Mouse (Mus musculus) embryonic facial prominence, embryonic 13.5 days (tissue): ENCODE measurements at regions not wholly inside any gene's neighbourhood (a gene's known extent, or its start where the extent isn't known, plus 50 kb on each side); places are given as distances from the start of the nearest gene placed in this dataset.

Experiments
- ATAC-seq: fragments of 200-750 bp; cut with Nextera tagmentation; 2 replicates; pipeline ENCODE4 v1.8.0; 2017; ENCODE audit warnings: low read depth; ENCODE audit not compliant: insufficient number of reproducible peaks, insufficient read depth, low FRiP score, low TSS enrichment
- H3K27ac ChIP-seq: fragments of 300-500 bp; sonication (generic); 2 replicates; pipeline ENCODE4 v1.5.1; 2015; ENCODE audit warnings: moderate library complexity, mild to moderate bottlenecking, inconsistent platforms
- H3K27me3 ChIP-seq: fragments of 300-500 bp; sonication (generic); 2 replicates; pipeline ENCODE4 v1.6.1; 2015; ENCODE audit warnings: mild to moderate bottlenecking, inconsistent platforms
- H3K36me3 ChIP-seq: fragments of 300-500 bp; sonication (generic); 2 replicates; pipeline ENCODE4 v1.6.1; 2015; ENCODE audit warnings: mild to moderate bottlenecking, inconsistent platforms
- H3K4me1 ChIP-seq: fragments of 300-500 bp; sonication (generic); 2 replicates; pipeline ENCODE4 v1.6.1; 2015; ENCODE audit warnings: inconsistent platforms
- H3K4me2 ChIP-seq: fragments of 300-500 bp; sonication (generic); 2 replicates; pipeline ENCODE4 v1.6.1; 2015; ENCODE audit warnings: moderate library complexity, mild to moderate bottlenecking, inconsistent platforms
- H3K4me3 ChIP-seq: fragments of 300-500 bp; sonication (generic); 2 replicates; pipeline ENCODE4 v1.5.1; 2015; ENCODE audit warnings: mild to moderate bottlenecking, inconsistent platforms
- H3K9ac ChIP-seq: fragments of 300-500 bp; sonication (generic); 2 replicates; pipeline ENCODE4 v1.6.1; 2015; ENCODE audit warnings: mild to moderate bottlenecking, inconsistent platforms
- H3K9me3 ChIP-seq: fragments of 300-500 bp; sonication (generic); 2 replicates; pipeline ENCODE4 v1.6.1; 2016; ENCODE audit warnings: inconsistent platforms
- whole genome bisulfite sequencing: fragments of 180-500 bp; shearing (Covaris S2); methylation state at CpG from one replicate; pipeline ENCODE4 v1.1.7; 2015; ENCODE audit warnings: mixed read lengths; 5-methylcytosine and 5-hydroxymethylcytosine counted together

- H3K4me1 ChIP-seq, result no peaks in the 10 kb centered on the region
- H3K27me3 ChIP-seq, result no peaks in the 10 kb centered on the region
- no peaks in the 10 kb centered on the region for H3K9me3 ChIP-seq
- 80% methylated on average over 3 of the region's 3 CpGs for WGBS
- no peaks in the 10 kb centered on the region for H3K36me3 ChIP-seq
- no peak overlapping the region for H3K9ac ChIP-seq
- H3K27ac ChIP-seq, result no peak overlapping the region
- no peak overlapping the region for H3K4me2 ChIP-seq
- H3K4me3 ChIP-seq, result no peak overlapping the region
- no peak for ATAC-seq
These were observed 298.5 kb downstream of the Ipmk start for GRCm38 (mm10) chr10:71646071-71646470.

GRCm38 (mm10) chr10:71657525-71657924, 310.0 kb downstream of the Ipmk start:
- Histone ChIP-seq H3K4me2 (no peak overlapping the region), H3K27ac (no peak overlapping the region), H3K36me3 (no peaks in the 10 kb centered on the region), H3K9ac (no peak overlapping the region), H3K4me3 (no peak overlapping the region), H3K27me3 (no peaks in the 10 kb centered on the region), H3K9me3 (no peaks in the 10 kb centered on the region), H3K4me1 (no peaks in the 10 kb centered on the region)
- ATAC-seq, result no peak
- 87% methylated on average over 7 of the region's 7 CpGs for WGBS

DNA sequence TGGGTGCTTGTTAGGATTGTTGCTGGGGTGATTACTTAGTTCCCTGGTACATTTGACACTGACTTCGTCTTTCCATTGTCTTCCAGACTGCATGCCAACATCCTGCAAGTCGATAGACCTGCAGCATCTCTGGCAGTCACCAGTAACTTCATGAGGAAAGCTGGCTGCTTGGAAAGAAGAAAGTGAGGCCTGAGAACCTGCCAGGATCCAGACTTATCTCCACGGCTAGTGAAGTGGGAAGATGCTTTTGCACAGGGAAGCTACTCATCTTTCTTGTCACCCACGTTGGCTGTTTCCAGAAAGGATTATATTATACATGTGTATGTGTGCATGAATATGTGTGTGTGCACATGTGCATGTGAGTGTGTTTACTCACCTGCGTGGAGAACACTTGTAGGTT, 316.0 kb downstream of the Ipmk start:
- H3K36me3 ChIP-seq, result no peaks in the 10 kb centered on the region
- H3K4me3 ChIP-seq, result no peak overlapping the region
- 80% methylated on average over 5 of the region's 5 CpGs for WGBS
- no peak overlapping the region for H3K27ac ChIP-seq
- ATAC-seq, result no peak
- no peak overlapping the region for H3K9ac ChIP-seq
- H3K4me1 ChIP-seq, result no peaks in the 10 kb centered on the region
- H3K9me3 ChIP-seq, result no peaks in the 10 kb centered on the region
- H3K4me2 ChIP-seq, result no peak overlapping the region
- no peaks in the 10 kb centered on the region for H3K27me3 ChIP-seq

DNA sequence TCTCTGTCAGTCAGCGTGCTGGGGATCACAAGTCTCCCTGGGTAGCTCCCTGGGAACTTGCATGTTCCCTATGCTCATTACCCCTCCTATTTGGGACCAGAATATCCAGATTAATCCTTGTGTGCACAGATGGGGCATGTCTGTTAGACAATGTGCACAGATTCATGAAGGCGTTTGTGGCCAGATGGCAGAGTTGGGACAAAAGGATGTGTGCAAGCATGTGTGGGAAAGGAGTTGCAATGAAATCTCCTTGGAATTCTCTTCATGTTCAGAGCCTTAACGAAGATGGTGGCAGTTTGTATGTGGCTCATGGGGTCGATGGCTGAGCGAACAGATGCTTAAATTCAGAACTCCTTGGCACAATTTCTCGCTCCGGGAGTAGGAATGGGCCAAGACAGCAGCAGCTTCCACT, 319.6 kb downstream of the Ipmk start:
- no peaks in the 10 kb centered on the region for H3K4me1 ChIP-seq
- ATAC-seq, result no peak
- no peak overlapping the region for H3K4me2 ChIP-seq
- H3K9me3 ChIP-seq, result no peaks in the 10 kb centered on the region
- WGBS, result 76% methylated on average over 7 of the region's 7 CpGs
- no peaks in the 10 kb centered on the region for H3K36me3 ChIP-seq
- H3K9ac ChIP-seq, result no peak overlapping the region
- no peak overlapping the region for H3K27ac ChIP-seq
- no peaks in the 10 kb centered on the region for H3K27me3 ChIP-seq
- no peak overlapping the region for H3K4me3 ChIP-seq

- no peak overlapping the region for H3K4me3 ChIP-seq
- H3K9ac ChIP-seq, result no peak overlapping the region
- no peaks in the 10 kb centered on the region for H3K9me3 ChIP-seq
- H3K4me1 ChIP-seq, result no peaks in the 10 kb centered on the region
- no peak overlapping the region for H3K4me2 ChIP-seq
- H3K27ac ChIP-seq, result no peak overlapping the region
- ATAC-seq, result no peak
- no peaks in the 10 kb centered on the region for H3K36me3 ChIP-seq
- H3K27me3 ChIP-seq, result no peaks in the 10 kb centered on the region
- 63% methylated on average over 5 of the region's 5 CpGs for WGBS
These were observed 331.7 kb downstream of the Ipmk start for GRCm38 (mm10) chr10:71679240-71679639.

DNA sequence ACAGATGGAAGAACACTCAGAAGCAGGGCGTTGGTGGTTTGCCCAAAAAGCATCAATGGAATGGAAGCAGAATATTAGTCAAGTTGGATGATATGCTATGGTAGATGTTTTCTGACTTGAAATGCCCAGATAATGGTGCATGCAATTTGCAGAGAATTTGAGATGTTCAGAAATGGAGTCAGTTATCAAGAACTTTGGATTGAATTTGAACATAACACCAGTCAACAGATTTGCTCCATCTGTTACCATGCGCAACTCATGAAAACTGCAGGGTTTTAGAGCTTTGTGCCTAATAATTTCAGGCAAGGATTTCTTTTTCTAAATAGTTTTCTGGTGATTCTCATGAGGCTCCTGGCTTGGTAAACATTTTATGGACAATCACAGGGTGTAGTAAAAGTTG, 365.9 kb downstream of the Ipmk start:
- H3K4me2 ChIP-seq, result no peak overlapping the region
- WGBS, result 85% methylated on average over 2 of the region's 2 CpGs
- H3K36me3 ChIP-seq, result no peaks in the 10 kb centered on the region
- H3K27me3 ChIP-seq, result no peaks in the 10 kb centered on the region
- H3K9ac ChIP-seq, result no peak overlapping the region
- H3K4me3 ChIP-seq, result no peak overlapping the region
- H3K9me3 ChIP-seq, result no peaks in the 10 kb centered on the region
- no peak for ATAC-seq
- no peaks in the 10 kb centered on the region for H3K4me1 ChIP-seq
- no peak overlapping the region for H3K27ac ChIP-seq

DNA sequence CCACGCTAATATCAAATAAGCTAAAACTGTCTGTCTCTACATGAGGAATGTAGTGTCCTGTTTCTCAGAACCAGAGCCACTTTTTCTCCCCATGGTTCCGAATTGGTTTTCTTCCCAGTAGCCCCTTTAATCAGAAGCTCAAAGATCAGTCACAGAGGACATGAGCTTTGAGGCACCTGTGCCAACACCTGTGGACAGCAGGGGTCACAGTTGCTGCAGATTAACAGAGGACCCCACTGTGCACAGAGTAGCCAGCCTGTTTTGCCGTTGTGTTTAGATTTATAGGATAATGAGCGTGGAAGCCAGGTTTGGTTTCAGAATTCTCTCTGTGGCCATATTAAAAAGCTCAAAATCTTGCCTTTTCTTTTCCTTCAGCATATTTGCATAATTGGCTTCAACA, 380.2 kb downstream of the Ipmk start:
- Histone ChIP-seq H3K36me3 (no peaks in the 10 kb centered on the region), H3K9ac (no peak overlapping the region), H3K27me3 (no peaks in the 10 kb centered on the region), H3K4me3 (no peak overlapping the region), H3K9me3 (no peaks in the 10 kb centered on the region), H3K4me2 (no peak overlapping the region), H3K27ac (no peak overlapping the region), H3K4me1 (no peaks in the 10 kb centered on the region)
- ATAC-seq, result no peak
- 41% methylated on average over 4 of the region's 4 CpGs for WGBS

GRCm38 (mm10) chr10:71733821-71734220, 386.3 kb downstream of the Ipmk start:
- no peak for ATAC-seq
- 80% methylated on average over 3 of the region's 3 CpGs for WGBS
- no peak overlapping the region for H3K9ac ChIP-seq

GRCm38 (mm10) chr10:71734481-71734880, 386.9 kb downstream of the Ipmk start:
- no peak overlapping the region for H3K27ac ChIP-seq
- no peaks in the 10 kb centered on the region for H3K4me1 ChIP-seq
- no peak for ATAC-seq
- no peak overlapping the region for H3K4me2 ChIP-seq
- WGBS, result 78% methylated on average over 2 of the region's 2 CpGs
- H3K9me3 ChIP-seq, result no peaks in the 10 kb centered on the region
- H3K9ac ChIP-seq, result no peak overlapping the region
- H3K4me3 ChIP-seq, result no peak overlapping the region
- H3K36me3 ChIP-seq, result no peaks in the 10 kb centered on the region
- H3K27me3 ChIP-seq, result no peaks in the 10 kb centered on the region

More at GRCm38 (mm10) chr10:71733821-71734220, 386.3 kb downstream of the Ipmk start:
- no peaks in the 10 kb centered on the region for H3K27me3 ChIP-seq
- no peaks in the 10 kb centered on the region for H3K9me3 ChIP-seq
- no peak overlapping the region for H3K4me2 ChIP-seq
- no peak overlapping the region for H3K4me3 ChIP-seq
- H3K4me1 ChIP-seq, result no peaks in the 10 kb centered on the region
- no peak overlapping the region for H3K27ac ChIP-seq
- no peaks in the 10 kb centered on the region for H3K36me3 ChIP-seq

- H3K9ac ChIP-seq, result no peak overlapping the region
- no peak overlapping the region for H3K27ac ChIP-seq
- H3K4me3 ChIP-seq, result no peak overlapping the region
- H3K36me3 ChIP-seq, result no peaks in the 10 kb centered on the region
- WGBS, result 15% methylated on average over 4 of the region's 4 CpGs
- H3K27me3 ChIP-seq, result no peaks in the 10 kb centered on the region
- H3K4me1 ChIP-seq, result no peaks in the 10 kb centered on the region
- no peaks in the 10 kb centered on the region for H3K9me3 ChIP-seq
- H3K4me2 ChIP-seq, result no peak overlapping the region
- ATAC-seq, result no peak
These were observed 390.7 kb downstream of the Ipmk start for GRCm38 (mm10) chr10:71738280-71738679.

DNA sequence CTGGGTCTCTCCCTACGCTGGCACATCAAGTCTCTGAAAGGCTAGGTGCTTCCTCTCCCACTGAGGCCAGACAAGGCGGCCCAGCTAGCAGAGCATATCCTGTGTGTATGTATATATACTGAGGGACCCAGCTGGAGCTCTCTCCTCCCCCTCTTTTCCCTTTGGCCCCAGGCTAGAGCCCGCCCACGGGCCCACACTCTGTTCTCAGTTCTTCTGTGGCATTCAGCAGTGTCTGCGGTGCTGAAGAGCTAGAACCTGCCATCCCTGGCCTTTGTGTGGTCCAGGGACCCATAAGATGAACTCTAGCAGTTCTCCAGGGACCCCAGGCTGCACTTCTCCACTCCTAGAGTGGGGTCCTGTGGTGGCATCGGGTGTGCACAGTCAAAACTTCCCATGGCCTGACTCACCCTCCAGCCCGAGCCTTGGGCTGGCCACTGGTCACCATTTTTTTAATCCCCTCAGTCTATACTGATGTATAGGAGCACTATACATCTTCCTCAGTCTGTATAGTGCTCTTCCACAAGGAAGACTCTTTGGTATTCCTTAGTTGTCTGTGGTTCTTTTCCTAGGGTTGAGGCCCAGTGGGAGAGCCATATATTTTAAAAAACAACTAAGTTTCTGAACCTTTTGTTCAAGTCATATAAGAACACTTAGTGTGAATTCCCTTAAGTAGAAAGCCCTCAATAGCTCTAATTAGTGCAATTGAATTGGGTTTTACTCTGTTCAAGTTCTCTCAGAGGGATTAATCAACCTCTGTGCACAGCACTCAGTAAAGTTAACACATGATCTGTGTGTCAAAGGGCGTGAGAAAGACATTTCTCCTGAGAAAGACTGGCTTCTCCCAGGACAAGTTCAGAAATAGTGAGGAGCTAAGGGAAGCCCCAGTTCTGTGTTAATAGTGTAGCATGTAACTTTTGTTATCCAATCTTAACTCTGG, 401.3 kb downstream of the Ipmk start:
- ATAC-seq, result no peak
- Histone ChIP-seq H3K27ac (no peak overlapping the region), H3K4me3 (no peak overlapping the region), H3K27me3 (no peaks in the 10 kb centered on the region), H3K4me1 (no peaks in the 10 kb centered on the region), H3K9ac (no peak overlapping the region), H3K4me2 (no peak overlapping the region), H3K36me3 (no peaks in the 10 kb centered on the region), H3K9me3 (no peaks in the 10 kb centered on the region)
- 71% methylated on average over 8 of the region's 8 CpGs for WGBS

DNA sequence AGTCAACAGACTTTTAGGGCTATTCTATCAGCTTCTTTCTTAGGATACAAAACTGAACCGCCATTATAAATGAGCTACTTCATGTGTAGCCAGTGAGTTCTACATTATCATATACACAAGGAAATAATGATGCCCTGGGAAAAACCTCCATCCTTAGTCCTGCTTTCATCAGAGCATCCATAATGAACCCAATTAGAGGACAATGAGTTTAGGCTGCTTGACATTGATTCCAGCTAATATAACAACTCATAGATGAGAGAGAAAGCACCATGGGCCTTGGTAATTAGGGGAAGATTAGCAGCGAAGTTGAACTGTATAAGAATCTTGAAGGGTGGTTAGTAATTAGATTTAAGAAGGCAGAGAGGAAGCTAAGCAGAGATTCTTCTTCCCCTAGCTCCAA, 405.7 kb downstream of the Ipmk start:
- WGBS, result 75% methylated on average over 2 of the region's 2 CpGs
- Histone ChIP-seq H3K9ac (no peak overlapping the region), H3K27me3 (no peaks in the 10 kb centered on the region), H3K27ac (no peak overlapping the region), H3K36me3 (no peaks in the 10 kb centered on the region), H3K4me3 (no peak overlapping the region), H3K4me1 (no peaks in the 10 kb centered on the region), H3K4me2 (no peak overlapping the region), H3K9me3 (no peaks in the 10 kb centered on the region)
- ATAC-seq, result no peak
